Mouse (Mus musculus) gastrocnemius, postnatal 25 days (tissue): ENCODE measurements around the gene Ednrb. TPM values are rescaled to one million over a fixed set of nuclear protein-coding genes. Genes with fewer than 3 reads are reported as not detected.

Experiments
- DNase-seq: peaks from one replicate; pipeline ENCODE4 v3.0.0; 2022
- long read RNA-seq, 2 experiments: library from polyadenylated mRNA; stranded (forward); transcript quantifications; one replicate each; pipeline ENCODE4 v2.0.0; 2021
- total RNA-seq, 2 experiments: library from RNA; stranded (reverse); gene quantifications; 1 replicate in 1 of 2; 2 replicates in 1 of 2; pipeline ENCODE4 v1.2.3; 2021

The Ednrb gene
- 1 to 10 TPM; 6.2 to 9.9 TPM for total RNA-seq
- long read RNA-seq, experiment 1, full-length matches to known transcripts = 1 of 2 reads
- long read RNA-seq, experiment 1, partial matches to known transcripts = 0 of 2 reads
- long read RNA-seq, experiment 1, other reads (novel, unspliced or antisense) = 1 of 2 reads
- long read RNA-seq, experiment 2, partial matches to known transcripts = 0 of 3 reads
- long read RNA-seq, experiment 2, other reads (novel, unspliced or antisense) = 1 of 3 reads

GRCm38 (mm10) chr14:103844011-103844549 is at the start of gene Ednrb:
Gene Ednrb (minus strand): TSS chr14:103844402.
- DNase-seq = no peak

- DNase-seq = no peak
Observed at GRCm38 (mm10) chr14:103892411-103892938, 48.3 kb upstream of the Ednrb start.

- no peak for DNase-seq
Observed at GRCm38 (mm10) chr14:103890761-103891160, 46.6 kb upstream of the Ednrb start.

DNA sequence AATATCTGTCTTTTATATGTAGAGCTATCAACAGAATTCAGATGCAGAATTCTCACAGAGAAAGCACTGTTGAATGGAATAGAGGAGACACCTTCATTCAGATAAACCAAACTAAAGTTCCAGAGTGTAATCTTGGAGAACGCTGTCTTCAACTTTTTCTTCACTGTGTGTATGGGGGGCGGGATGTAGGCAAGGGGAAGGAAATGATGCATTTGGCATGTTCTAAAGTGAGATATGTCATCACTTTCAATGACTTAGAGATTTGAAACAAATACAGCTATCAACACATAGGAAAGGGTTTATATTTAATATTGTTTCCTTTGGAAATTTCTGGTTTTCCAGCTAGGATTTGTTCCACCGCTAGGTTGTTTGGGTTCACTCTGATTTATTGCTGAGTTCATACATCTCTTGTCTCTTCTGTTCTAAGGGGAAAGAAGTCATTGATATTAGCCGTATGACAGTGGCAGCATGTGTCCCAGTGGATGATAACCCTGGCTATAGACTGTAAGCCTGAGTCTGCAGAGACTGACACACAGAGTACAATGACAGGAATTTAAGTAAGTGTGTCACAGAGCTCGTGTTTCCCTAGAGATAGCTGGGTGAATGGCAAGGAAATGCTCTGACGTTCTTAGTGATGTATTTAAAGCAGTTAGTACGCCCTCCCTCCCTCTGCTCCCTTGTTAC is 40.8 kb upstream of the Ednrb start:
- no peak for DNase-seq

- DNase-seq = no peak
Observed at GRCm38 (mm10) chr14:103882943-103883342, 38.7 kb upstream of the Ednrb start.

DNA sequence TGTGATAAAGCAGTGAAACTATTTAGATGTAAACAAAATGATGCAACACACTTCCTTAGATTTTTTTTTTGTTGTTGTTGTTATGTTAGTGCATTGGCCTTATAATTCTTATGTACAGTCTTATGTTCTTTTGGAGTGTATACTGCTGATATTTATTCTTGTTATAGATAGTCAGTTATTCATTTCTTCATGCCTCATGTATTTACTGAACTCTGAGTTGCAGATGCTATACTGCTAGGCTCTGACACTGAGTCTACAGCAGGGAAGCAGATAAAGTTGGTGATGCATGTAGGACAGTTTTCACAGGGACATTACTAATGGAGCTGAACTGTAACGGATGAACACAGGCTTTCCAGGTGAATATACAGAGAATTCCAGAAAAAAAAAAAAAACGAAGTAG is 32.9 kb upstream of the Ednrb start:
- DNase-seq = no peak

DNA sequence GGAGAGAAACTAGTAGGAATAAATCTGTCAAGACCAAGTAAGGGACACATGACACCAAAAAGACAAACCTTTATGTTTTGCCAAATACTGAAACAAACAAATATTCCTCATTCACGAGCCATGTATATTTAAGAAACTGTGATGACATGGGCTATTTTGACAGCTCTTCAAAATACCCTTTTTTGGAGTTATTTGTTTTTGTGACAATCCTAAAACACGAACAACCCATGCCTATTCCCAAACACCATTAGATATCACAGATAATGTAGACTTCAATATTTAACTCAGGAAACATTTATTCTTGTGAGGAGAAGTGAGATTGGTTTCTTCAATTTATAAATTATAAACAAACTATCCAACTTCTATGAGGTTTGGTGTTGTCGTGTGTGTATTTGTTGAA is 32.4 kb upstream of the Ednrb start:
- DNase-seq = no peak

DNA sequence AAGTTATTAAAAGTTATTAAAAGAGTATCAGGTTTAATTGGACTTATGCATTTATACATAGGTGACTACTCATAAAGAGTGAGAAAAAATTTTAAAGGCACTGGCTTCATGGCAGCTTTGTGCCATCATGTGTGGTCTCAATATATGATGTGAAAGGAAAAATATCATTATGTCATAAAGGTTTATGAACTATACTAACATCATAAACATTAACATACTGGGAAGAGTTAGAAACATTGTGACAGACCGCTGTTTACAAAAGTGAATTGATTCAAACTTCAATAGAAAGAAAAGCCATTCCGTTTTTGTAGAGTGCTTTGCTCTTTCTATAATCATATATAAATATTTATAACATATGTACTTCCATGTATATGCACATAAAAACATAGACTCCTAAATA is 22.4 kb upstream of the Ednrb start:
- DNase-seq = no peak

- no peak for DNase-seq
Observed at GRCm38 (mm10) chr14:103865226-103865625, 21.0 kb upstream of the Ednrb start.

DNA sequence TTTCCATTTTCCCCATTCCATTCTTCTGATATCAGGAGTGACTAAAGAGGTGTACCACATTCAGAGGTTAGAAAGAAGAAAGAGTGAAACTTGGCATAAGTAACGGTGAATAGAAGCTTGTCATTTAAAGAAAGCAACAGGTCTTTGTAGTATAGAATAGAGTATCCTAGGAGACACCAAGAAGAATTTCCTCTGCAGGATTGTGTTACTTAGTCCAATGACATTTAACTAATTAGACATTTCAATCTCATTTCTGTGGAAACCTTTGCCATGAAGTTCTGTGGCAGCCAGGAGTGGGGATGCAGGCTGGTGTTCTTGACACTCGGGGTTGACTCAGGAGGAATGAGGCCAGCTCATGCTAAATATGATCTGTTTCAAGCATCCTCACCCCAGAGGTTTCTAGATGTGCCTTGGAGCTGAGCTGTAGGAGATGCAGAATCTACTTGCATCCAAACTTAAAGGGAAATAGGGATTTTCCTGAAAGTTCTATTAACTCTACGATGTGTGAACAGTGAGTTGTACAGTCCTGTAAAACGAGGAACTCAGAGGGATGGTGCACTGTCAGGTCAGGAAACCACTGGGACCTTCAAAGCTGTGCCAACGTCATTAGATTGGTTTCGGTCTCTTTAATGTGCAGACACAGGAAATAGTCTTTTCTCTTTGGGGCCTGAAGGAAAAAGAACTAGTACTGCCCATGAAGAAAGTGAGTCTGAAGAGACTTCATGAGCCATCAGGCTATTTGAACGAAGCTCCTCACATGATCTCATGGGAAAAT is 6.1 kb upstream of the Ednrb start:
- DNase-seq = no peak

GRCm38 (mm10) chr14:103845716-103846115 is 1.5 kb upstream of the Ednrb start:
- no peak for DNase-seq

- DNase-seq = no peak
Observed at GRCm38 (mm10) chr14:103844944-103845343, 742 bp upstream of the Ednrb start.

- DNase-seq = peak; percentile 36
Observed at GRCm38 (mm10) chr14:103843371-103844001, 716 bp downstream of the Ednrb start.

GRCm38 (mm10) chr14:103842896-103843295 is 1.3 kb downstream of the Ednrb start:
- DNase-seq = no peak

DNA sequence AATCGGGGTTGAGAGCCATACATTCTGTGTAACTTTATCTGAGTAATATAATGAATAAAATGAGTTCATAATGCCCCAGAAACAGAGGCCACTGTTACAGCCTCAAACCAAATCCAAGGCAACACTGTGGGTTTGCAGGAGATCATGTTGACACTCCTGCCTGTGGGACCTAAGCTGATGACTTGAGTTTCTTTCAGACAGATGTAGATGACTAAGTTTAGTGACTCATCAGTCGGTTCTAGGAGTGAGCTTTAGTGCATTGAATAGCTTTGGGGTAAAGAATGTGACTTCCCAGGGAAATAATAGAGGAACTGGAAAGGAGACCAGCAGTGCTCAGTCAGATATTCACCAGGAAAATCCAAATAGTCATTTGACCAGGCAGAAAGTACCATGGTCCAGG is 3.8 kb downstream of the Ednrb start:
- no peak for DNase-seq

GRCm38 (mm10) chr14:103838887-103839286 is 5.3 kb downstream of the Ednrb start:
- DNase-seq = no peak

DNA sequence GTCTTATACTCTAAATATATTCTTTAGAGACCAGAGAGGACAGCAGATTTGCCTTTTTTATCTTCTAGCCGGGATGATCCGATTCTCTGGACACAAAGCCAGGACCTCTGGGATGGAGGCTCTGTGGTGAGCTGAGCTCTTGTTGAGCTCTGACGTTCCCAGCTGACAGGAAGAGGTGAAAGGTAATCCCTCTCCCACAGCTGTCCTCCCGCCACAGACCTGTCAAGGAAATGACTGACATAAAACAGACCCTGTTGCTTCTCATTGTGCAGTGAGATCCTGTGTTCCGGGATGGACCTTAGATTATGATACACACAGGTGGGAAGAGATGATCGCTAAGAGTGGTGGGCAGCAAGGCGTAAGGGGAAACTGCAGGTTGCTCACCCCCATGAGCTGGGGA is 9.6 kb downstream of the Ednrb start:
- DNase-seq = no peak

DNA sequence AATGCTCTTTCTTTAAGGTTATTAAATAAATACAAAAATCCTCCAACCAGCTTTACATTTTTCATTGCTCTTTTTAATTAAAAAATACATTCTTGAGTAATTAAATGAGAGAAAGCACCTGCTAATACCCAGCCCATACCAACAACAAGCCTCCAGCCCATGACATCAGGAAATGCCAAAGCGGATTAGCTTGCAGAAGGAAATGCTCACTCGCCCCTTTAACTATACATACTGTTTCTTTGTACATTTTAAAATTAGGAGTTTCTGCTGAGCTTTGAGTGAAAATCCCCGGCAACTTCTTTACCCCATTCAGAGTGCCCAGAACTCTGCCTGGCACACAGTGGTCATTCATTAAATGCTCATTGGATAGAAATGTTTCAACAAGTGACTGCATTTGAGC is 10.1 kb downstream of the Ednrb start:
- no peak for DNase-seq

DNA sequence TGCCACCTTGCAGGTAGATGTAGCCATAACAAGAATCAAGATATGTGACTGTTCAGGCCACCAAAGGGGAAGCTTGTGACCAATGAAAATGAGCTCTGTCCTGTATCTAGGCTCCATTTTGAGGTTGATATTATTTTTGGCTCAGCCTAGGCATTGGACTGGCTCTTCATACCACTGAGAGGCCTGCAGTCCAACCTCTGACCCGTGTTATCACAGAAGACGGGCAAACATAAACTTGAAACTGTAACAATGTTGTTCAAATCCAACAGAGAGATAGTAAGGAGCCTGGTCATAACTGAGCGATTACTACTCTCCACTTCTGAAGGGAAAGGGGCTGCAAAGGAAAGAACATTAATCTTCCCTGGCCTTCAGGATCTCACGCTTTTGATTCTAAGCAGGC is 11.7 kb downstream of the Ednrb start:
- no peak for DNase-seq

GRCm38 (mm10) chr14:103831007-103831406 is 13.2 kb downstream of the Ednrb start:
- DNase-seq = no peak

GRCm38 (mm10) chr14:103826343-103826742 is 17.9 kb downstream of the Ednrb start:
- no peak for DNase-seq

DNA sequence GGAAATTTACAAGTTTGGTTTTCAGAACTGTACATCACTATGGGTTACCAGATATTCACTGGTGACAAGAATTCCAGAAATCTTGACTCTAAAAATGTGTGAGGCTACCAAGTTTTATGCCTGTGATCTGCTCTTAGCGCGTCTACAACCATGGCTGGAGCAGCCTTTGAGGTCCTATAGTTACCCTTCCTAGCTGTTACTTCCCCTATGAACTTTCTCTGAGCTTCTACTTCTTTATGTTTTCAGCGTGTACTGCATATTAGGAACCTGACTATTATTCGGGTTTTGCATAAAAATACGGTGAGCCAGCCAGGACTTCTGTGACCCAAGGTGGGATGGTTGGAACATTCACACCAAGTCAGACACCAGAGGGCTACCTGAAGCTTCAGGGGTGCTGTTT is 18.3 kb downstream of the Ednrb start:
- no peak for DNase-seq
